Mouse (Mus musculus): ENCODE data around the gene Tbccd1.
"Not testable (repeated sequence)": the region's sequence is repeated elsewhere in the genome, so short reads cannot be mapped to it uniquely, and the experiment has no call there.

Gene Tbccd1

GRCm38 (mm10) chr16:22779228-22779835 is 78.1 kb downstream of the Tbccd1 start:
- DNase-seq, result peak; percentile 74

GRCm38 (mm10) chr16:22778296-22778695 is 79.2 kb downstream of the Tbccd1 start:
- DNase-seq, result not testable (repeated sequence)

DNA sequence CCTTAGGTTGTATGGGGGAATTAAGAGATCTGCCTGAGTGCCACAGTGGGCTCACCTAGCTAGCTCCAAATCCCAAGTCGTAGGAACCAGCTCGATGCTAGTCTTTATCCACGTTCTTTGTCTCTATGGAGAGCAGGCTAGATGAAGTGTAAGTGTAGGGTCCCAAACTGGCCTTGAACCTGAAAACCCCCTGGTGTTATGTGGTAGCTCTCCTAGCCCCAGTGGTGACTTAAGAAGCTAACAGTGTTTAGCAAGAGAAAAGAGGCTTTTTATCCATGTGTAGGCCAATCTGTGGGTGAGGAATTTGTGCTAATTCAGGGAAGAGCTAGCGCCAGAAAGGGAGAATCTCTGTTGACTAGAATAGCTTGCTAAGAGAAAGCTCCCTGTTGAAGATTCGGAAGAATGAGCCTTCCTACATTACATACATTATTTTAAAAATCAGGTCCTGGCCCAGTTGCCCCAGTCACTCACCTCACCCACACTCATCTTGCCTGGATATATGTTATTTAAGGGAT is 81.9 kb downstream of the Tbccd1 start:
- no peak for DNase-seq

- no peak for DNase-seq
Observed at GRCm38 (mm10) chr16:22768661-22769060, 88.8 kb downstream of the Tbccd1 start.

DNA sequence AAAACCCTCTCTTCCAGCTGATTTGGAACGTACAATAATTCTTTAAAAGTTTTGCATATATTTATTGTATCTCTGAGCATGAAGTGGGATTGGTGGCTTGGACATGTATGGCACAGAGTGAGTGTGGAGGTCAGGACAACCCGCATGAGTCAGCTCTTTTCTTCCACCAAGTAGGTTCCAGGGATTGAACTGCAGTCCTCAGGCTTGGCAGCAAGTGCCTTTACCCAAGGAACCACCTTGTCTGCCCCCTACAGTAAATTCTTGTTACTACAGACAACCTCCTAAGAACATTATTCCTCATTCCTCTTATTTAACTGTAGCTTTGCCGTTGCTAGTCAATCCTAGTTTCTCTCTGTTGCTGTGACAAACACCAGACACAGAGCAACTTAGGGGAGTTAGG is 90.1 kb downstream of the Tbccd1 start:
- no peak for DNase-seq

- DNase-seq, result peak; percentile 58
Observed at GRCm38 (mm10) chr16:22766738-22767211, 90.7 kb downstream of the Tbccd1 start.

GRCm38 (mm10) chr16:22765531-22765930 is 91.9 kb downstream of the Tbccd1 start:
- no peak for DNase-seq

All from cerebellum, adult 9-11 months (tissue).